Mouse (Mus musculus) urinary bladder, postnatal 4 days (tissue): Measurements from ENCODE around the gene Prune1.

Experiments
- DNase-seq, 2 experiments: peaks; one replicate each; pipeline ENCODE4 v3.0.0; 2021 to 2022; ENCODE audit warnings: low spot score in 2 of 2

The Prune1 gene

DNA sequence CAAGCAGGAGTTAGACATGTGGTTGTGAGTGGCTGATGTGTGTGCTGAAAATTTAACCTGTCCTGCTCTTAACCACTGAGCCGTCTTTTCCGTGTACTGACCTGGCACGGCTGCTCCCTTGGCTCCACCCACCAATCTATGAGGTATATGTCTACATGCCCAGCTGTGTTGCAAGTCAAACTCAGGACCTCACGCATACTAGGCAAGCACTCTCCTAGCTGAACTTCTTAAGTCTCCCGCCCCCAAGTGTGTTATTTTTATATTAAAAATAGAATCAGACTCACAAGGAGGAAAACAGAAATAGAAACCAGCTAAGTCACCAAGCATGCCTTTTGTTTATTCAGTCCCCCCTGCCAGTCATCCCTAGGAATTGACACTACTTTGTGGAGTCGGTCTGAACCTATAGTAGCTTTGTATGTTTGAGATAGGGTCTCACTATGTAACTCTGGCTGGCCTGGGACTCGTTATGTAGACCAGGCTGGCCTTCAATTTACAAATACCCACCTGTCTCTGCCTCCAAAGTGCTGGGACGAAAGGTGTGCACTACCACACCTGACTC is 44.3 kb downstream of the Prune1 start:
- no peak for DNase-seq

GRCm38 (mm10) chr3:95235386-95236301 is 46.2 kb downstream of the Prune1 start:
- no peak for DNase-seq

- no peak for DNase-seq
These were observed 48.4 kb downstream of the Prune1 start for GRCm38 (mm10) chr3:95233303-95233980.

DNA sequence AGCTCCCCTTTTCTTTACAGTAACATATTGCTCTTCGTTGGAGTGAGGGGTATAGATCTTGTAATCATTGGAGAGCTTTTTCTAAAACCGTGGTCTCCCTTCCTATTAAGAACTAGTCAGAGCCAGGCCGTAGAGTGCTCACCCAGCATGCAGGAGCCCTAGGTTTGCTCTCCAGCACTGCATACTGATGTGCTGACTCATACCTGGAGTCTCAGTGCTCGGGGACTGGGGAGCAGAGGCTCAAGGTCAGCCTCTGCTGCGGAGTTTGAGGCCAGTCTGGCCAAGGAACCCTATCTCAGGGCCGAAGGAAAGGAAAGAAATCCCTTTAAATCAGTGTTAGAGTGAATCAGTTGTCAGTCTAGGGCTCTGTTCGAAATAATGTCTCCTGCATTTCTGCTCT is 49.1 kb downstream of the Prune1 start:
- no peak for DNase-seq

GRCm38 (mm10) chr3:95231298-95232221 is 50.3 kb downstream of the Prune1 start, which contains the start of gene Mllt11:
Gene Mllt11 (minus strand): TSS chr3:95232171.
- DNase-seq, result no peak

GRCm38 (mm10) chr3:95230495-95231297 is 51.2 kb downstream of the Prune1 start:
- DNase-seq, result no peak

- DNase-seq, result peak in 1 of 2 experiments; percentile 30
These were observed 51.9 kb downstream of the Prune1 start for GRCm38 (mm10) chr3:95229781-95230494.

GRCm38 (mm10) chr3:95228894-95229780 is 52.7 kb downstream of the Prune1 start:
- DNase-seq, result peak in 1 of 2 experiments; percentile 61

DNA sequence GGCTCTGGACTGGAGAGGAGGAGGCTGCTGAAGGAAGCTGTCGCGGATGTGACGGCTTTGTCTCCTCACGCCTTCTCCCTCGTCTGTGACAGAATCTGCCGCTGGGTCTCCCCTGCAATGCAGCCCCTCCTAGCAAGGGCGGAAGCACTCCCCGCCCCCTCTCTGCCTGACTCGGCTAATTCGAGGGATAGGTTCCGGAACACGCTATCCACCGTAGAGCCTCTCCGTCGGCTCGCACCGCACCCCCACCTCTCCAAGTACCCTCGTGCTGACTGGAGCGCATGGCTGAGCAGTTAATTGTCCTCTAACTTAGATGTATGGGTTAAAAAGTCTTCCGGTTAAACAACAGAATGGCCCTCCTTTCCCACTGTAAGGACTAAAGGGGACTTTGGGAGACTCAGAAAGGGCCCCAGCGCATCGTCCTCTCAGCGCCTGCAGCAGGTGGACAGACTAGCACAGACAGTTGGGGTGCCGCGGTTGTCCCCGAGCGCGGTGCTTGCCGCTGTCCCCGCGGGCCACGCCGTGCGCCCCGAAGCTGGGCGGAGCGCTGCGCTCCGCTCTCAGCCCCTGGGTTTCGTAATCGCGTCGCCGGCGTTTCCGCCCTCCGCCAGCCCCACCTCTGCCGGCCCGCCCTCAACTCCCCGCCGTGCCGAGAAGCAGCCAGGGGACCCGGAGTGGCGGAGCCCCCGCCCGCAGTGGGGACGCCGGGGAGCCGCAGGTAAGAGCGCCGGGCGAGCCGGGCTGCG is 53.6 kb downstream of the Prune1 start, which contains the start of gene Cdc42se1:
Gene Cdc42se1 (plus strand): TSS at position 585 of the 746 bp plus-strand sequence.
- DNase-seq, result peak; percentile 81 to 86

GRCm38 (mm10) chr3:95227214-95227613 is 54.7 kb downstream of the Prune1 start:
- DNase-seq, result no peak

GRCm38 (mm10) chr3:95224295-95224694 is 57.6 kb downstream of the Prune1 start:
- no peak for DNase-seq

- DNase-seq, result no peak
These were observed 58.8 kb downstream of the Prune1 start for GRCm38 (mm10) chr3:95223041-95223440.

DNA sequence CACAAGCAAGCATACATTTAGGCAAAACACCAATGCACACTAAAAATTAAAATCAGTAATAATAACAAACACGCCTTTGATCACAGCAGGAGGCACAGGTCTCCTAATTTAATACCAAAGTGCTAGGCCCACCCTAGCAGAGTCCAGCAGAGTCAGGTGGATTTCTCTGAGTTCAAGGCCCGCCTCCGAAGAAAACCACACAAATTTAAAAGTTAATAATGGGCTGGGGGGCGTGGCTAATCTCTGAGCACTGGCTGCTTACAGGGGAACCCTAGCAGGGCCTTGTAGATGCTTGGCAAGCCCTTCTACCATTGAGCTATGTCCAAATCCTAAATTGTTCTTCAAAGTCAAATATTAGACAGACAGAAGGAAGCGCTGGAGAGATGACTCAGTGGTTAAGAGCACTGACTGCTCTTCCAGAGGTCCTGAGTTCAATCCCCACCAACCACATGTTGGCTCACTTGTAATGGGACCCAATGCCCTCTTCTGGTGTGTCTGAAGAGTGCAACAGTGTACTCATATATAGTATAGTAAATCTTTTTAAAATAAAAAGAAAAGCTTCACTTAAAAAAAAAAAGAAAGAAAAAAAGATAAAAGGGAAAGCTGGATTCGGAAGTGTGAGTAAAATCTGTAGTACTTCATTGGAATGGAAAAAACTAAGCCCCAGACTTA is 63.3 kb downstream of the Prune1 start:
- DNase-seq, result no peak

- DNase-seq, result peak; percentile 95 to 97
These were observed 64.4 kb downstream of the Prune1 start, which contains the start of gene Gabpb2 for GRCm38 (mm10) chr3:95217255-95218134. Gene Gabpb2 (minus strand): TSS chr3:95217916.

DNA sequence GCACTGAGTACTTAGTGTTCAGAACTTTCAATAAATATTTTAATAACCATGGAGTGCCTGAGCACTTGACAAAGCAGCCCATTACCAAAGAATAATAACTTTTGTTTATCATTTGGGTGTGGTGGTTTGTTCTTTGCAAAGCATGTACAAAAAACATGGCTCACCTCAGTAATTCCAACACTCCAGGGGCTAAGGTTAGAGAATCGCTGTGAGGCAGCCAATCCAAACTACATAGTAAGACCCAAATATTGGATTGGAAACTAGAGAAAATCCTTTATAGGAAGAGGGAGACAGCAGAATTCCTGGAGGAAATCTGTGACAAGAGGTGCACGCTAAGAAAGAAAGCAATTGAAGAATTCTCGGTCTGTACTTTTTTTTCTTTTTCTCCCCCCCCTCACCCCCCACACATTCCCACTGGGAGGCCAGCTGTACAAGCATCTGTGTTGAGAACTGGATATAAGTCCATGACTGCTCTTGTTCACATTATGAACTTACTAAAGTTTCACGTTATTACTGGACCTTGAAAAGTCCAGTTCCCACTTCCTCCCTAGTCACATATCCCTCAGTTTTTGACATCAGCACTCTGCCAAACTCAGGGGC is 65.1 kb downstream of the Prune1 start:
- DNase-seq, result no peak

DNA sequence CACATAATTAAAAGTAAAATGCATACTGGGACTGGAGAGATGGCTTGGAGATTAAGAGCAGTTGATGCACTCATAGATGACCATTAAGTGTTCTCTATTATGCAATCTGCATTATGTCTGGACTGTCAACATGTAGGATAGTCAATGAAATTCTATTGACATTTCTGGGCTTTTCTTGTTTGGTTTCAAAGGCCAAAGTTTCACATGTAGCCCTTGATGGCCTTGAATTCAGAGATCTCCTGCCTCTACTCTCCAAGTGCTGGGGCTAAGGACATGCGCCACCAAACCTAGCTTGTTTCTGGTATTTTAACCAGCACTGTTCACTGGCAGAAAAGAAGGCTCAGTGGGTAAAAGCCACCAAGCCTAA is 68.3 kb downstream of the Prune1 start:
- no peak for DNase-seq
